Mouse (Mus musculus) embryonic facial prominence, embryonic 10.5 days (tissue): ENCODE results near the gene Ccdc33. TPM values are rescaled to one million over a fixed set of nuclear protein-coding genes. Genes with fewer than 3 reads are reported as not detected.

ENCODE experiments used
- DNase-seq: peaks from one replicate; pipeline ENCODE4 v3.0.0-alpha.2; 2017; ENCODE audit warnings: low spot score
- H3K27ac ChIP-seq: fragments of 300-500 bp; sonication (generic); replicated peaks from 2 replicates; pipeline ENCODE4 v1.5.1; 2016; ENCODE audit warnings: mild to moderate bottlenecking
- H3K27me3 ChIP-seq: fragments of 300-500 bp; sonication (generic); replicated peaks from 2 replicates; pipeline ENCODE4 v1.6.1; 2016; ENCODE audit warnings: low read depth, mild to moderate bottlenecking; ENCODE audit not compliant: poor library complexity, severe bottlenecking
- H3K36me3 ChIP-seq: fragments of 300-500 bp; sonication (generic); replicated peaks from 2 replicates; pipeline ENCODE4 v1.6.1; 2016; ENCODE audit warnings: mild to moderate bottlenecking, moderate library complexity
- H3K4me1 ChIP-seq: fragments of 300-500 bp; sonication (generic); 2 replicates; pipeline ENCODE4 v1.6.1; 2016
- H3K4me3 ChIP-seq: fragments of 300-500 bp; sonication (generic); 2 replicates; pipeline ENCODE4 v1.5.1; 2016; ENCODE audit warnings: mild to moderate bottlenecking, moderate library complexity
- H3K9me3 ChIP-seq: fragments of 300-500 bp; sonication (generic); 2 replicates; pipeline ENCODE4 v1.6.1; 2016; ENCODE audit warnings: mild to moderate bottlenecking
- WGBS: fragments of 180-500 bp; shearing (Covaris S2); methylation state at CpG from one replicate; pipeline ENCODE4 v1.1.7; 2016; 5-methylcytosine and 5-hydroxymethylcytosine counted together
- polyA plus RNA-seq: library from polyadenylated mRNA; unstranded; fragments of >200 nt; fragmentation: Nextera tagmentation; extraction: Ambion mirVana; gene quantifications from 2 replicates; pipeline ENCODE4 v1.2.1, GENCODE M21; 2016

The Ccdc33 gene
- polyA plus RNA-seq, 1 experiment from 2014 or later, result 0.56 TPM

- H3K27me3 ChIP-seq, result no peaks in the 10 kb centered on the region; the same call in 1 of the 2 replicates
- no peak overlapping the region for H3K27ac ChIP-seq
- no peaks in the 10 kb centered on the region for H3K36me3 ChIP-seq
- H3K9me3 ChIP-seq, result no peaks in the 10 kb centered on the region
- WGBS, result 54% methylated on average over 2 of the region's 2 CpGs
- H3K4me1 ChIP-seq, result peaks cover 38% of the 10 kb centered on the region
- no peak overlapping the region for H3K4me3 ChIP-seq
- no peak for DNase-seq
Measured at GRCm38 (mm10) chr9:58012935-58013334, 105.7 kb downstream of the Ccdc33 start.

DNA sequence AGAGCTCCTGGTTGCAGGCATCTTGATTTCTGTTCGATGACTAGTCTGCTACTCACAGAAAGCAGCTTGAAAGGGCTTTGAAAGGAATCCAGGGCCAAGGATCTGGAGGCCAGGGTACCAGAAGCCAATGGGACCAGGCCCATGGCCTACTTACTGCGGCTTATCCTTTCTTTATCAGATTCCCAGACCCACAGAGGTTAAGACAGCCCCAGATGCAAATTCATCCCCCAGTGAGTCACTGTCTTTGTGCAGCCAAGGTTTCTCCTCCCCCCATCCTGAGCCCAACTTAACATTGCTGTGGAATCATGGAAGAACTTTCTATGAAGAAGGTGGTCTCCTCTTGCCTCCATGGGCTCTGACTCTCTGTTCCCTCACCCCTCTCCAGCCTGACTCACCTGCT lies 106.1 kb downstream of the Ccdc33 start:
- WGBS, result 78% methylated on average over 2 of the region's 2 CpGs
- Histone ChIP-seq H3K4me3 (no peak overlapping the region), H3K27me3 (no peaks in the 10 kb centered on the region; the same call in 1 of the 2 replicates), H3K36me3 (no peaks in the 10 kb centered on the region), H3K9me3 (no peaks in the 10 kb centered on the region), H3K27ac (no peak overlapping the region), H3K4me1 (peaks cover 38% of the 10 kb centered on the region)
- no peak for DNase-seq

DNA sequence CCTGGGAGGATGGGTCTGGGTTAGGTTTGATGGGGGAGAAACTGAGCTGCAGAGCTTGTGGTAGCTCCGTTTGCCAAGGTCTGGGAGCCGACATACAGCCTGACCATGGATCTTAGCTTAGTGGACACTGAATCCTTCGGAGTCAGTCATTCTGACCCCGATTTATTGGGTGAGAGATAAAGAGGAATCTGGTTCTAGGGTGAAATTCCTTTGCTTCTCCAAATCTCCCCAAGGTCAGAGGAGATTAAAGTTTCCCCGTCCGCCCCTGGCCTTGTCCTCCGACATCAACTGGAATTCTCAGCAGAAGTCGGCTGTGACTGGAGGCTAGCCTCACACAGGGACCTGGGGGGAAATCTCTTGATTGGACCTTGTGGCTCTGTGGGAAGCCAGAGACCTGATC lies 107.1 kb downstream of the Ccdc33 start:
- WGBS, result 79% methylated on average over 8 of the region's 8 CpGs
- H3K36me3 ChIP-seq, result no peaks in the 10 kb centered on the region
- no peak overlapping the region for H3K27ac ChIP-seq
- DNase-seq, result no peak
- H3K27me3 ChIP-seq, result no peaks in the 10 kb centered on the region; the same call in 1 of the 2 replicates
- H3K4me3 ChIP-seq, result no peak overlapping the region
- peaks cover 38% of the 10 kb centered on the region for H3K4me1 ChIP-seq
- H3K9me3 ChIP-seq, result no peaks in the 10 kb centered on the region

DNA sequence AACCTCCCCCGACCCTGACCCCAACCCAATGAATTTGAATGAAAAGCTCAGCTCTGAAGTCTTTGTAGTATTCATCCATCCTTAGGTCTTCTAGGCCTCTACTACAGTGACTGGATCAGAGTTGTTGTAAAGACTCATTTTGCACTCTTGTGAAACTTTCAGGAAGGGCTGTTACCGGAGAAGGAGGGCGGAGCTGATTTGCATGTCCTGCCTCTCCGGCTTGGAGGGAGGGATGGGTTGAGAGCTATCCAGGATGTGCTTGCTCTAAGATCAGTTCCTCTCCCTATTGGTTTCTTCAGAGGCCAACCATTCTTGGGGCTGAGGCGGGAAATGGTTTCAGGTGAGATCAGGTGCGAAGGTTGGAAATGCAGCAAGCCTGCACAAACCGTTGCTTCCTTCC lies 107.6 kb downstream of the Ccdc33 start:
- 38% methylated on average over 7 of the region's 7 CpGs for WGBS
- Histone ChIP-seq H3K9me3 (no peaks in the 10 kb centered on the region), H3K4me3 (no peak overlapping the region), H3K36me3 (no peaks in the 10 kb centered on the region), H3K27me3 (no peaks in the 10 kb centered on the region; the same call in 1 of the 2 replicates), H3K27ac (no peak overlapping the region), H3K4me1 (peaks cover 38% of the 10 kb centered on the region)
- DNase-seq, result peak; percentile 50

DNA sequence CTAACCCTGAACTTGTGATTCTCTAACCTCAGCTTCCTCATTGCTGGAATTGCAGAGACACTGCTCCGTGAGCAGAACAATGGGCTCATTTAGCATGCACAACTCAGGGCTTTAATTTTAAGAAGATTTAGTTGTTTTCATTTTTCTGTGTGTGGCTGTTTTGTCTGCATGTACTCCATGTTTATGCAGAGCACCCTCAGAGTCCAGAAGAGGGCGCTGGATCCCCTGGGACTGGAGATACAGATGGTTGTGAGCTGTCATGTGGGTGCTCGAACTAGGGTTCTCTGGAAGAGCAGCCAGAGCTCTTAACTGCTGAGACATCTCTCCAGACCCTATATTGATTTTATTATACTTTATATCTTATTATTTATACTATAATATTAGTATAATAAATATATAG lies 109.0 kb downstream of the Ccdc33 start:
- H3K27me3 ChIP-seq, result no peaks in the 10 kb centered on the region; the same call in 1 of the 2 replicates
- no peak for DNase-seq
- H3K4me3 ChIP-seq, result no peak overlapping the region
- no peaks in the 10 kb centered on the region for H3K36me3 ChIP-seq
- H3K27ac ChIP-seq, result no peak overlapping the region
- no peaks in the 10 kb centered on the region for H3K9me3 ChIP-seq
- peaks cover 38% of the 10 kb centered on the region for H3K4me1 ChIP-seq
- WGBS, result 59% methylated on average over 3 of the region's 3 CpGs

DNA sequence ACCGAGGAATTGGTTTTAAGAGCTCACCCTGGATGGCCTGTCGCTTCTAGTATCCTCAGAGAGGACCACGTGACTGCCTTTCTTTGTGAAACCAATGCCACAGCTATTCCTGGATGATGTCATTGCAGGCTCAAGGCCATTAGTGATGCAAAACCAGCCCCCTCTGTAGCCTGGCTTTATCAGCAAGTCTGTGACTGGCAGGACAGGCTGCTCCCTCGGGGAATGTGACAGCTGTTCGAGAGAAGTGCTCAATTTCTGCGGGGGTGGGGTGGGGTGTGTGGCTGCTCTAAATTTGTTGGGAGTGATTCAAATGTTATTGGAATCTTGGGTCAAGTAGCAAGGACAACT lies 109.6 kb downstream of the Ccdc33 start:
- Histone ChIP-seq H3K27ac (peak overlapping the region; percentile 85), H3K27me3 (no peaks in the 10 kb centered on the region; the same call in 1 of the 2 replicates), H3K4me1 (peaks cover 38% of the 10 kb centered on the region), H3K4me3 (peak overlapping the region; percentile 30; the same call in 1 of the 2 replicates), H3K36me3 (no peaks in the 10 kb centered on the region), H3K9me3 (no peaks in the 10 kb centered on the region)
- 11% methylated on average over 6 of the region's 6 CpGs for WGBS
- DNase-seq, result peak; percentile 68

- Histone ChIP-seq H3K27ac (peak overlapping the region; percentile 85), H3K36me3 (no peaks in the 10 kb centered on the region), H3K4me3 (peak overlapping the region; percentile 30; the same call in 1 of the 2 replicates), H3K27me3 (no peaks in the 10 kb centered on the region; the same call in 1 of the 2 replicates), H3K4me1 (peaks cover 42% of the 10 kb centered on the region), H3K9me3 (no peaks in the 10 kb centered on the region)
- no peak for DNase-seq
- 68% methylated on average over 12 of the region's 12 CpGs for WGBS
Measured at GRCm38 (mm10) chr9:58008336-58009014, 110.1 kb downstream of the Ccdc33 start.

DNA sequence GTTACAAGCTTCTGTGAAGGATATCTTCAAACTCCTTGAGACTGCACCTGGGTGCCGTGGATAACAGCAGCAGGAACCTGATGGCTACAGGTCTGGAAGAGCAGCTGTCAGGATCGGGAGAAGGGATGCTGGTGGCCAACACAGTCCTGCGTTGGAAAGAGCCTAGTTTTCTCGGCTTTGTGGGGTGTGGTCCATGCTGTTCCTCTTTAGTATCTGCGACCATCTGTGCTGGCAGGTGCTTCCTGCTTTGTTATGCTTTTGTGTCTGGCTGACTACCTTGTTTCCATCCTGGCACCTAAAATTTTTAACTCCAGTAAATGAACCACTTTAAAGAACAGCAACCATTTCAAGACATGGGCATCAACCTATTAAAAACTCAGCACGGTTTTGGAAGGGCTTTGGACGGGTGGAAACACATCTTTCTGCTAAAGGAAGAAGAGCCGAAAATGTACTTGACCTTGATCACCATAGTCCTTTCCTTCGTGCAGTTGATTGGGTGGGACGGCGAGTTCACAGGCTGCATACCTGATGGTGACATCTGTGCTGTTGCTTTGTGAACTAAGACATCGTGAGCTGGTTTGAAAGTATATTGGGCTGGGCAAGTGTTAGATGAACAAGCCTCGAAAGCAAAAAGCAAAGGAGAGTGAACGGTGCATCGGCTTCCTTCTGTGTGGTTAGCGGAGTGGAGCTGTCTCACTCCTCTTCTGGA lies 112.7 kb downstream of the Ccdc33 start, which contains the start of gene Cyp11a1:
Cyp11a1 (plus strand) TSS at position 659 of the 709 bp plus-strand sequence.
- H3K27ac ChIP-seq, result no peak within 1 kb of the TSS
- no peak within 1 kb of the TSS for H3K4me3 ChIP-seq
- H3K4me1 ChIP-seq, result peaks cover 30% of the 10 kb centered on the region
- peaks cover 8% of the 10 kb centered on the region for H3K27me3 ChIP-seq
- H3K36me3 ChIP-seq, result no peaks in the 10 kb centered on the region
- 89% methylated on average over 16 of the region's 16 CpGs for WGBS
- no peaks in the 10 kb centered on the region for H3K9me3 ChIP-seq
- no peak for DNase-seq

GRCm38 (mm10) chr9:58003272-58003671 lies 115.4 kb downstream of the Ccdc33 start:
- Histone ChIP-seq H3K36me3 (no peaks in the 10 kb centered on the region), H3K27ac (no peak overlapping the region), H3K4me3 (no peak overlapping the region), H3K27me3 (peaks cover 30% of the 10 kb centered on the region), H3K4me1 (peaks cover 12% of the 10 kb centered on the region), H3K9me3 (no peaks in the 10 kb centered on the region)
- no peak for DNase-seq
- WGBS, result 42% methylated on average over 2 of the region's 2 CpGs

DNA sequence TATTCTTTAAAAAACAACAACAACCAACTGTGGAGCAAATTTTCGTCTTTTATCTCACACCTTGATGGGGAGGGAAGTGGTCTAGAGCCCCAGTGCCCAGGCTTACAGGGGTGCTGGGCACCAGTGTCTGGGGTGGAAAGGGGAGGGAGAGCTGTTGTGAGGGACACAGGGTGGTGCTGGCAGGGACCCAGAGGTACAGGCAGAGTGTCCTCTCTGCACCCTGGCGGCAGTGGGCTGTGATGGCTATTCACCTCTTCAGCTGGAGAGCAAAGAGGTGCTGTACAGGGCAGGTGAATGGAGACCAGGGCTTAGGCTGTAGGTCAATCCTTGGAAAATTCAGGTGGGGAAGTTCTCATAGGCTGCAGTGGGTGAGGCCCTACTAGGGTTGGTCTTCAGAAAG lies 118.9 kb downstream of the Ccdc33 start:
- peaks cover 19% of the 10 kb centered on the region for H3K4me1 ChIP-seq
- 55% methylated on average over 2 of the region's 2 CpGs for WGBS
- H3K27me3 ChIP-seq, result peaks cover 59% of the 10 kb centered on the region
- no peak overlapping the region for H3K27ac ChIP-seq
- H3K4me3 ChIP-seq, result no peak overlapping the region
- no peaks in the 10 kb centered on the region for H3K36me3 ChIP-seq
- DNase-seq, result no peak
- no peaks in the 10 kb centered on the region for H3K9me3 ChIP-seq

- Histone ChIP-seq H3K4me3 (no peak overlapping the region), H3K36me3 (no peaks in the 10 kb centered on the region), H3K9me3 (no peaks in the 10 kb centered on the region), H3K27me3 (peaks cover 60% of the 10 kb centered on the region), H3K27ac (no peak overlapping the region), H3K4me1 (peaks cover 27% of the 10 kb centered on the region)
- no peak for DNase-seq
- WGBS, result 52% methylated on average over 2 of the region's 2 CpGs
Measured at GRCm38 (mm10) chr9:57998685-57999084, 119.9 kb downstream of the Ccdc33 start.

DNA sequence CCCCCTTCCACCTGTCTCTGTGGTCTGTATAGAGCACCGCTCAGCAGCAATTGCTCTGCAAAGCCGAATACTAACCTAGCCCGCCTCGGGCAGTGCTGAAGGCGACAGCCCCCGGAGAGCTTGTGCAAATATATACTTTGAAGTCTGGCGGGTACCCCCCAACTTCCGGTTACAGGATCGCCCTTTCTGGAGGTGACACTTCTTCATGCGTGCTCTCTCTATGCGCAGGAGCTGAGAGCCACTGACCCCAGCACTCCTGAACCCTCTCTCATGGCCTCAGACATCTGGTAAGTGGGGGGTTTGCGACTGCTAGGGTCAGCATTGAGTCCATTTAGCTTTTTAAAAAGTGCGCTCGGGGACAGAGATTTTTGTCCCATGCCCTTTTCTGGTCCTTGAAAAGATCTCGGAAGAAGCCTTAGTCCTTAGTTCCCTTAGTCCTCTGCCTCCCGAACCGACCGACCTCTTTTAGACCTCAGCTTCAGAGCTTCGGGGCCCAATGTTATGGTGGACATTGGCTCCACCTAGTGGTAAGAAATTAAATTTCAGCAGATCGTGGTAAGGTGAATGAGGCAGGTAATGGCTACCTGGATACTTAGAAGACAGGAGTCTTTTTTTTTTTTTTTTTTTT lies 120.5 kb downstream of the Ccdc33 start:
- Histone ChIP-seq H3K36me3 (no peaks in the 10 kb centered on the region), H3K27ac (no peak overlapping the region), H3K4me3 (peak overlapping the region; percentile 48), H3K4me1 (peaks cover 27% of the 10 kb centered on the region), H3K9me3 (no peaks in the 10 kb centered on the region), H3K27me3 (peaks cover 60% of the 10 kb centered on the region)
- DNase-seq, result peak; percentile 67
- WGBS, result under 1% methylated on average over 20 of the region's 20 CpGs
